Mouse (Mus musculus) cerebral cortex, adult 2 months (tissue): ENCODE measurements around the gene Ghr.

ENCODE experiments used
- WGBS: fragments of 180-500 bp; shearing (Covaris S2); methylation state at CpG from one replicate; pipeline ENCODE4 v1.1.7; 2018; 5-methylcytosine and 5-hydroxymethylcytosine counted together

Ghr gene

GRCm38 (mm10) chr15:3349306-3350064, 233.8 kb downstream of the Ghr start:
- WGBS = 73% methylated on average over 6 of the region's 6 CpGs

- WGBS = 93% methylated on average over 3 of the region's 3 CpGs
Observed at GRCm38 (mm10) chr15:3346682-3347081, 236.6 kb downstream of the Ghr start.

- 26% methylated on average over 4 of the region's 4 CpGs for WGBS
Observed at GRCm38 (mm10) chr15:3344555-3344954, 238.7 kb downstream of the Ghr start.

- 76% methylated on average over 4 of the region's 4 CpGs for WGBS
Observed at GRCm38 (mm10) chr15:3341806-3342582, 241.3 kb downstream of the Ghr start.

GRCm38 (mm10) chr15:3339847-3340246, 243.4 kb downstream of the Ghr start:
- 72% methylated on average over 3 of the region's 3 CpGs for WGBS

GRCm38 (mm10) chr15:3332517-3332916, 250.8 kb downstream of the Ghr start:
- WGBS = 81% methylated on average over 4 of the region's 4 CpGs

GRCm38 (mm10) chr15:3331813-3332212, 251.5 kb downstream of the Ghr start:
- WGBS = 76% methylated on average over 2 of the region's 2 CpGs

GRCm38 (mm10) chr15:3330291-3330690, 253.0 kb downstream of the Ghr start:
- WGBS = 89% methylated on average over 1 of the region's 1 CpGs

- WGBS = 94% methylated on average over 9 of the region's 9 CpGs
Observed at GRCm38 (mm10) chr15:3319929-3320328, 263.4 kb downstream of the Ghr start.

- 83% methylated on average over 2 of the region's 2 CpGs for WGBS
Observed at GRCm38 (mm10) chr15:3316617-3317016, 266.7 kb downstream of the Ghr start.

- 89% methylated on average over 3 of the region's 3 CpGs for whole genome bisulfite sequencing
Observed at GRCm38 (mm10) chr15:3309856-3310255, 273.4 kb downstream of the Ghr start.

GRCm38 (mm10) chr15:3303426-3303825, 279.9 kb downstream of the Ghr start, which contains the start of gene Ccdc152:
Gene Ccdc152 (minus strand): TSS chr15:3303526.
- WGBS = 93% methylated on average over 12 of the region's 12 CpGs

GRCm38 (mm10) chr15:3300361-3301100, 282.8 kb downstream of the Ghr start:
- 79% methylated on average over 4 of the region's 4 CpGs for WGBS

- 85% methylated on average over 8 of the region's 8 CpGs for WGBS
Observed at GRCm38 (mm10) chr15:3297615-3298014, 285.7 kb downstream of the Ghr start.

GRCm38 (mm10) chr15:3295986-3296385, 287.3 kb downstream of the Ghr start:
- WGBS = 71% methylated on average over 1 of the region's 1 CpGs

- 74% methylated on average over 1 of the region's 1 CpGs for WGBS
Observed at GRCm38 (mm10) chr15:3293477-3293876, 289.8 kb downstream of the Ghr start.

GRCm38 (mm10) chr15:3290435-3290834, 292.9 kb downstream of the Ghr start:
- WGBS = 88% methylated on average over 3 of the region's 3 CpGs

GRCm38 (mm10) chr15:3281737-3282136, 301.6 kb downstream of the Ghr start:
- 97% methylated on average over 1 of the region's 1 CpGs for WGBS

- 86% methylated on average over 7 of the region's 7 CpGs for WGBS
Observed at GRCm38 (mm10) chr15:3279242-3279641, 304.1 kb downstream of the Ghr start.

GRCm38 (mm10) chr15:3277391-3277790, 305.9 kb downstream of the Ghr start:
- WGBS = 88% methylated on average over 2 of the region's 2 CpGs

- 68% methylated on average over 1 of the region's 1 CpGs for WGBS
Observed at GRCm38 (mm10) chr15:3273191-3273590, 310.1 kb downstream of the Ghr start.

GRCm38 (mm10) chr15:3271216-3271615, 312.1 kb downstream of the Ghr start:
- WGBS = 67% methylated on average over 6 of the region's 6 CpGs
